Mouse (Mus musculus) lung, adult 2 months (tissue): Measurements from ENCODE around the gene Ern1.

Experiments used
- CTCF ChIP-seq: fragments of 200-500 bp; IDR thresholded peaks from 2 replicates; pipeline ENCODE4 v1.5.1; 2011; ENCODE audit warnings: mild to moderate bottlenecking, low read length, control low read depth; ENCODE audit not compliant: insufficient read depth
- POLR2A ChIP-seq: fragments of 200-500 bp; IDR thresholded peaks from 2 replicates; pipeline ENCODE4 v1.6.1; 2011; ENCODE audit warnings: low read depth, mild to moderate bottlenecking, control low read depth, low read length, borderline replicate concordance; ENCODE audit errors: extremely low read depth

DNA sequence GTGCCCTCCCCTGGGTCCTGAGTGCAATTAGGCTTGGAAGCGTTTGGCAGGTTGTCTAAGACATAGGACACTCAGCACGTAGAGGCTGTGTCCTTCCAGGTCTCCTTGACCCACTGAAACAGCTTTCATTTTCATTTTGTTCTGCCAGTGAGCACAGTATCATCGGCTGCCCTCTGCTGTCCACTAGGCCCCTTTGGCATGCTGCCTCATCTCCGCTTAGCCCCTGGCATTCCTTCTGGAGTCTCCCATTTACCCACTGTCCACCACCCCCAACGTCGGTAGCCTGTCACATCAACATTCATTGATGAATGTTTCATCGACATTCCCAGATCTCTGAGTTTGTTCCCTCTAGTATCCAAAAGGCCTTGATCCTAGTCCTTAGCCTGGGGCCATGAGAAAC lies 105.8 kb downstream of the Ern1 start:
- TF ChIP-seq POLR2A (peak; percentile 14; the same call in 1 of the 2 replicates), CTCF (peak; percentile 44)
